Mouse (Mus musculus): ENCODE data around the gene Nek3. TPM values are rescaled to one million over a fixed set of nuclear protein-coding genes. Genes with fewer than 3 reads are reported as not detected.
"Not testable (repeated sequence)": the region's sequence is repeated elsewhere in the genome, so short reads cannot be mapped to it uniquely, and the experiment has no call there.

Gene Nek3
- total and polyA plus RNA-seq, 2 experiments from 2014 or later, result 1.2 to 2.7 TPM

- Histone ChIP-seq H3K27me3 (ENCODE audit: control insufficient read depth, insufficient read depth, low read length) (no peaks in the 10 kb centered on the region), H3K4me1 (ENCODE audit: control insufficient read depth, insufficient read depth) (no peaks in the 10 kb centered on the region; the same call in 1 of the 2 replicates), H3K4me3 (ENCODE audit: low read depth, low read length) (no peak overlapping the region), H3K9me3 (replicated peaks; ENCODE audit: control insufficient read depth, low read length) (no peaks in the 10 kb centered on the region), H3K36me3 (replicated peaks; ENCODE audit: control insufficient read depth, insufficient read depth, low read length) (peaks cover 16% of the 10 kb centered on the region), H3K27ac (ENCODE audit: low read depth) (no peak overlapping the region), H3K9ac (replicated peaks; ENCODE audit: low read depth, low read length) (no peak overlapping the region), H3K4me2 (ENCODE audit: low read depth, low read length) (no peak overlapping the region)
- 89% methylated on average over 4 of the region's 4 CpGs for WGBS
- no peak for TF ChIP-seq EP300 (IDR thresholded peaks at IDR 0.05; ENCODE audit: low read depth)
- TF ChIP-seq CTCF (IDR thresholded peaks at IDR 0.05; ENCODE audit: low read depth), result no peak
- DNase-seq (ENCODE audit: low spot score) (no peak), ATAC-seq (ENCODE audit: insufficient read depth, low read depth) (no peak)
Measured at GRCm38 (mm10) chr8:22142592-22142991, 23.6 kb downstream of the Nek3 start.

DNA sequence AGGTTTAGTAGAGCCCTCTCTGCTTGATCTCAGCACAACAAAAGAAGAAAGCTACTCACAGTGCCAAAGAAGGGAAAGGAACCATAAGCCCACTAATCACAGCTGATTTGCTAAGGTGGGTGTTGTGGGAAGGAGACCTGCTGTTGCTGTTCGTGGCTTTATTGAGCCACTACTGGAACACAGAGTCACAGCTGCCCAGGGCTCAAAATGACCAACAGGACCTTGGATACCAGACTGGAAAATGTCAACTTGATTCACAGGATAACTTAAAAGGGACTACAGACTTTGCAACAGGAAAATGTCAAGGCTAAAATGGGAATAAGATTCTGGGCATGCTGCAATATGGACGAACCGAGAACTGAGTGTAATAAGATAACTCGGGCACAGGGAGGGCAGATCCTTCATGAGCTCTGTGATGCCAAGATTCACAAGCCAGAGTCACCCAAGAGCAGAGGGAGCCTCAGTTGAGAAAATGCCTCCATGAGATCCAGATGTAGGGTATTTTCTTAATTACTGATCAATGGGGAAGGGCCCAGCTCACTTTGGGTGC, 24.3 kb downstream of the Nek3 start:
- H3K9me3 ChIP-seq (replicated peaks; ENCODE audit: control insufficient read depth, low read length), result no peaks in the 10 kb centered on the region
- H3K9ac ChIP-seq (replicated peaks; ENCODE audit: low read depth, low read length), result no peak overlapping the region
- DNase-seq (ENCODE audit: low spot score), result no peak

GRCm38 (mm10) chr8:22136462-22136861, 29.8 kb downstream of the Nek3 start:
- H3K9me3 ChIP-seq (replicated peaks; ENCODE audit: control insufficient read depth, low read length); H3K4me2 ChIP-seq (ENCODE audit: low read depth, low read length); H3K4me3 ChIP-seq (ENCODE audit: low read depth, low read length); H3K36me3 ChIP-seq (replicated peaks; ENCODE audit: control insufficient read depth, insufficient read depth, low read length); H3K9ac ChIP-seq (replicated peaks; ENCODE audit: low read depth, low read length); H3K27me3 ChIP-seq (ENCODE audit: control insufficient read depth, insufficient read depth, low read length); H3K4me1 ChIP-seq (ENCODE audit: control insufficient read depth, insufficient read depth): not testable (repeated sequence)
- ATAC-seq (ENCODE audit: insufficient read depth, low read depth), result peak; percentile 96
- DNase-seq (ENCODE audit: low spot score), result peak; percentile 61
- WGBS, result 51% methylated on average over 9 of the region's 9 CpGs
- peak overlapping the region; percentile 74 for H3K27ac ChIP-seq (ENCODE audit: low read depth)
- TF ChIP-seq EP300 (IDR thresholded peaks at IDR 0.05; ENCODE audit: low read depth), result peak; percentile 89

More for the DNA sequence above, 24.3 kb downstream of the Nek3 start:
- no peaks in the 10 kb centered on the region; the same call in 1 of the 2 replicates for H3K4me1 ChIP-seq (ENCODE audit: control insufficient read depth, insufficient read depth)
- H3K36me3 ChIP-seq (replicated peaks; ENCODE audit: control insufficient read depth, insufficient read depth, low read length), result peaks cover 16% of the 10 kb centered on the region
- WGBS, result 71% methylated on average over 4 of the region's 4 CpGs
- H3K27ac ChIP-seq (ENCODE audit: low read depth), result no peak overlapping the region
- no peak overlapping the region for H3K4me3 ChIP-seq (ENCODE audit: low read depth, low read length)
- H3K27me3 ChIP-seq (ENCODE audit: control insufficient read depth, insufficient read depth, low read length), result no peaks in the 10 kb centered on the region
- ATAC-seq (ENCODE audit: insufficient read depth, low read depth), result no peak
- TF ChIP-seq EP300 (IDR thresholded peaks at IDR 0.05; ENCODE audit: low read depth) (no peak), CTCF (IDR thresholded peaks at IDR 0.05; ENCODE audit: low read depth) (no peak)
- H3K4me2 ChIP-seq (ENCODE audit: low read depth, low read length), result no peak overlapping the region

DNA sequence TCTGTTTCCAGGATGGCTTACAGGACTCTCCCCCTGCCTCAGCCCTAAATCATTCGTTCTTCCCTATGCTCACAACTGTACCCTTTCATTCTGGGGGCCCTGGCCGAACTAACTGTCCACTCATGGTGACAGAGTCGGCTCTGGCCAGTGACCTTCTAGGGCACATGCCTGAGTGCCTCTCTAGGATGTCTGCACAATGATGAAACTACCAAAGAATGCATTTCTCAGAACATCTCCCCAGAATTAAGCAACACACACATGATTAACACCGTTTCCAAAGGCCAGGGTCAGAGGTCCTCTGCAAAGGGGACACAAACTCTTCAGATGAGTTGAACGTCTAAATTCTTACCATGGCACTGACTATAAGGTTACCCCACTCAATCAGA, 31.5 kb downstream of the Nek3 start:
- no peak for DNase-seq (ENCODE audit: low spot score)
- H3K9me3 ChIP-seq (replicated peaks; ENCODE audit: control insufficient read depth, low read length), result no peaks in the 10 kb centered on the region
- H3K27me3 ChIP-seq (ENCODE audit: control insufficient read depth, insufficient read depth, low read length), result no peaks in the 10 kb centered on the region
- no peak overlapping the region for H3K4me3 ChIP-seq (ENCODE audit: low read depth, low read length)
- H3K9ac ChIP-seq (replicated peaks; ENCODE audit: low read depth, low read length), result no peak overlapping the region
- no peak overlapping the region for H3K4me2 ChIP-seq (ENCODE audit: low read depth, low read length)
- 66% methylated on average over 5 of the region's 5 CpGs for WGBS
- TF ChIP-seq CTCF (IDR thresholded peaks at IDR 0.05; ENCODE audit: low read depth) (no peak), EP300 (IDR thresholded peaks at IDR 0.05; ENCODE audit: low read depth) (no peak)
- no peak for ATAC-seq (ENCODE audit: insufficient read depth, low read depth)
- no peaks in the 10 kb centered on the region for H3K4me1 ChIP-seq (ENCODE audit: control insufficient read depth, insufficient read depth)
- no peak overlapping the region for H3K27ac ChIP-seq (ENCODE audit: low read depth)
- H3K36me3 ChIP-seq (replicated peaks; ENCODE audit: control insufficient read depth, insufficient read depth, low read length), result peaks cover 19% of the 10 kb centered on the region

- H3K9ac ChIP-seq (replicated peaks; ENCODE audit: low read depth, low read length), result no peak overlapping the region
- no peaks in the 10 kb centered on the region for H3K9me3 ChIP-seq (replicated peaks; ENCODE audit: control insufficient read depth, low read length)
- no peaks in the 10 kb centered on the region for H3K4me1 ChIP-seq (ENCODE audit: control insufficient read depth, insufficient read depth)
- peaks cover 21% of the 10 kb centered on the region for H3K36me3 ChIP-seq (replicated peaks; ENCODE audit: control insufficient read depth, insufficient read depth, low read length)
- H3K4me3 ChIP-seq (ENCODE audit: low read depth, low read length), result no peak overlapping the region
- ATAC-seq (ENCODE audit: insufficient read depth, low read depth) (no peak), DNase-seq (ENCODE audit: low spot score) (no peak)
- H3K27me3 ChIP-seq (ENCODE audit: control insufficient read depth, insufficient read depth, low read length), result no peaks in the 10 kb centered on the region
- H3K4me2 ChIP-seq (ENCODE audit: low read depth, low read length), result no peak overlapping the region
- WGBS, result 84% methylated on average over 7 of the region's 7 CpGs
- no peak for TF ChIP-seq CTCF (IDR thresholded peaks at IDR 0.05; ENCODE audit: low read depth)
- H3K27ac ChIP-seq (ENCODE audit: low read depth), result no peak overlapping the region
Measured at GRCm38 (mm10) chr8:22134078-22134749, 32.0 kb downstream of the Nek3 start.

GRCm38 (mm10) chr8:22132062-22132461, 34.2 kb downstream of the Nek3 start:
- Histone ChIP-seq H3K9me3 (replicated peaks; ENCODE audit: control insufficient read depth, low read length) (no peaks in the 10 kb centered on the region), H3K4me2 (ENCODE audit: low read depth, low read length) (no peak overlapping the region), H3K27ac (ENCODE audit: low read depth) (no peak overlapping the region), H3K27me3 (ENCODE audit: control insufficient read depth, insufficient read depth, low read length) (no peaks in the 10 kb centered on the region), H3K9ac (replicated peaks; ENCODE audit: low read depth, low read length) (no peak overlapping the region), H3K36me3 (replicated peaks; ENCODE audit: control insufficient read depth, insufficient read depth, low read length) (peaks cover 41% of the 10 kb centered on the region), H3K4me3 (ENCODE audit: low read depth, low read length) (no peak overlapping the region), H3K4me1 (ENCODE audit: control insufficient read depth, insufficient read depth) (no peaks in the 10 kb centered on the region)
- TF ChIP-seq EP300 (IDR thresholded peaks at IDR 0.05; ENCODE audit: low read depth) (no peak), CTCF (IDR thresholded peaks at IDR 0.05; ENCODE audit: low read depth) (no peak)
- DNase-seq (ENCODE audit: low spot score) (no peak), ATAC-seq (ENCODE audit: insufficient read depth, low read depth) (no peak)
- 79% methylated on average over 12 of the region's 12 CpGs for WGBS
